Mouse (Mus musculus) thymus, adult 2 months (tissue): ENCODE measurements at regions not wholly inside any gene's neighbourhood (a gene's known extent, or its start where the extent isn't known, plus 50 kb on each side); places are given as distances from the start of the nearest gene placed in this dataset.

Source experiments
- DNase-seq: peaks from one replicate; pipeline ENCODE4 v3.0.0; 2021
- H3K27ac ChIP-seq: fragments of 200-500 bp; 2 replicates; pipeline ENCODE4 v1.5.1; 2012; ENCODE audit warnings: low read length, control low read depth; ENCODE audit not compliant: control insufficient read depth, insufficient read depth
- H3K27me3 ChIP-seq: fragments of 200-500 bp; 2 replicates; pipeline ENCODE4 v1.6.1; 2012; ENCODE audit warnings: mild to moderate bottlenecking, low read length, moderate library complexity, mixed read lengths; ENCODE audit not compliant: control insufficient read depth, insufficient read depth
- H3K36me3 ChIP-seq: fragments of 200-500 bp; 2 replicates; pipeline ENCODE4 v1.6.1; 2012; ENCODE audit warnings: mild to moderate bottlenecking, low read length, moderate library complexity; ENCODE audit not compliant: control insufficient read depth, insufficient read depth
- H3K4me1 ChIP-seq: fragments of 200-500 bp; replicated peaks from 2 replicates; pipeline ENCODE4 v1.6.1; 2012; ENCODE audit warnings: low read length; ENCODE audit not compliant: control insufficient read depth, insufficient read depth
- H3K4me3 ChIP-seq: fragments of 200-500 bp; 2 replicates; pipeline ENCODE4 v1.5.1; 2012; ENCODE audit warnings: mild to moderate bottlenecking, low read length, control low read depth, moderate library complexity; ENCODE audit not compliant: control insufficient read depth, insufficient read depth
- CTCF ChIP-seq: fragments of 200-500 bp; IDR thresholded peaks from 2 replicates; pipeline ENCODE4 v1.5.1; 2012; ENCODE audit warnings: mild to moderate bottlenecking, control low read depth, low read length, moderate library complexity, borderline replicate concordance; ENCODE audit not compliant: control insufficient read depth, poor library complexity, insufficient read depth; ENCODE audit errors: extremely low read depth
- POLR2A ChIP-seq: fragments of 200-500 bp; IDR thresholded peaks from 2 replicates; pipeline ENCODE4 v1.6.1; 2012; ENCODE audit warnings: mild to moderate bottlenecking, low read length, control low read depth, moderate library complexity; ENCODE audit not compliant: control insufficient read depth, poor library complexity, insufficient read depth; ENCODE audit errors: extremely low read depth
- WGBS: fragments of 180-500 bp; shearing (Covaris S2); methylation state at CpG from one replicate; pipeline ENCODE4 v1.1.7; 2018; 5-methylcytosine and 5-hydroxymethylcytosine counted together

- H3K27me3 ChIP-seq = no peaks in the 10 kb centered on the region
- no peak for TF ChIP-seq CTCF
- no peak for TF ChIP-seq POLR2A
- WGBS = 25% methylated on average over 8 of the region's 8 CpGs
- peaks cover 6% of the 10 kb centered on the region for H3K4me1 ChIP-seq
- no peak for DNase-seq
- H3K4me3 ChIP-seq = no peak overlapping the region
- no peaks in the 10 kb centered on the region for H3K36me3 ChIP-seq
- no peak overlapping the region for H3K27ac ChIP-seq
Observed at GRCm38 (mm10) chr2:168359200-168359599, 77.7 kb upstream of the Kcng1 start.

- Histone ChIP-seq H3K4me3 (no peak overlapping the region), H3K27ac (no peak overlapping the region), H3K4me1 (peaks cover 12% of the 10 kb centered on the region), H3K27me3 (no peaks in the 10 kb centered on the region), H3K36me3 (no peaks in the 10 kb centered on the region)
- WGBS = 83% methylated on average over 6 of the region's 6 CpGs
- no peak for DNase-seq
- TF ChIP-seq POLR2A (no peak), CTCF (no peak)
Observed at GRCm38 (mm10) chr2:168358551-168358950, 77.0 kb upstream of the Kcng1 start.

GRCm38 (mm10) chr2:168357815-168358214 is 76.3 kb upstream of the Kcng1 start:
- Histone ChIP-seq H3K27me3 (no peaks in the 10 kb centered on the region), H3K4me3 (no peak overlapping the region), H3K4me1 (peaks cover 16% of the 10 kb centered on the region), H3K36me3 (no peaks in the 10 kb centered on the region), H3K27ac (no peak overlapping the region)
- no peak for TF ChIP-seq POLR2A
- TF ChIP-seq CTCF = no peak
- no peak for DNase-seq
- 94% methylated on average over 6 of the region's 6 CpGs for WGBS

- Histone ChIP-seq H3K4me3 (no peak overlapping the region), H3K27me3 (no peaks in the 10 kb centered on the region), H3K27ac (no peak overlapping the region), H3K36me3 (no peaks in the 10 kb centered on the region), H3K4me1 (peaks cover 23% of the 10 kb centered on the region)
- no peak for DNase-seq
- WGBS = 5% methylated on average over 10 of the region's 10 CpGs
- TF ChIP-seq CTCF = no peak
- no peak for TF ChIP-seq POLR2A
Observed at GRCm38 (mm10) chr2:168354397-168354796, 72.9 kb upstream of the Kcng1 start.

- no peaks in the 10 kb centered on the region for H3K36me3 ChIP-seq
- DNase-seq = no peak
- H3K27ac ChIP-seq = no peak overlapping the region
- H3K4me1 ChIP-seq = peaks cover 23% of the 10 kb centered on the region
- no peak for TF ChIP-seq POLR2A
- no peak for TF ChIP-seq CTCF
- no peaks in the 10 kb centered on the region for H3K27me3 ChIP-seq
- H3K4me3 ChIP-seq = no peak overlapping the region
- 12% methylated on average over 5 of the region's 5 CpGs for WGBS
Observed at GRCm38 (mm10) chr2:168352626-168353025, 71.1 kb upstream of the Kcng1 start.

- TF ChIP-seq POLR2A = no peak
- no peak for TF ChIP-seq CTCF
- no peak overlapping the region for H3K27ac ChIP-seq
- no peak for DNase-seq
- H3K4me3 ChIP-seq = no peak overlapping the region
- H3K27me3 ChIP-seq = no peaks in the 10 kb centered on the region
- H3K4me1 ChIP-seq = peaks cover 23% of the 10 kb centered on the region
- 11% methylated on average over 3 of the region's 3 CpGs for WGBS
- H3K36me3 ChIP-seq = no peaks in the 10 kb centered on the region
Observed at GRCm38 (mm10) chr2:168352194-168352593, 70.7 kb upstream of the Kcng1 start.

GRCm38 (mm10) chr2:168345384-168345783 is 63.8 kb upstream of the Kcng1 start:
- Histone ChIP-seq H3K27me3 (no peaks in the 10 kb centered on the region), H3K4me1 (no peaks in the 10 kb centered on the region), H3K4me3 (no peak overlapping the region), H3K27ac (no peak overlapping the region), H3K36me3 (no peaks in the 10 kb centered on the region)
- WGBS = 63% methylated on average over 5 of the region's 5 CpGs
- no peak for TF ChIP-seq POLR2A
- TF ChIP-seq CTCF = no peak
- DNase-seq = no peak
